Mouse (Mus musculus): ENCODE measurements around the gene Ttll5.

Gene Ttll5

GRCm38 (mm10) chr12:85824438-85825264, at the start of gene Ttll5, which contains the start of gene Erg28:
Gene Ttll5, plus strand, starts transcription at chr12:85824659.
Gene Erg28, minus strand, starts transcription at chr12:85824550.
- DNase-seq (ENCODE audit: low spot score) = peak; percentile 92

DNA sequence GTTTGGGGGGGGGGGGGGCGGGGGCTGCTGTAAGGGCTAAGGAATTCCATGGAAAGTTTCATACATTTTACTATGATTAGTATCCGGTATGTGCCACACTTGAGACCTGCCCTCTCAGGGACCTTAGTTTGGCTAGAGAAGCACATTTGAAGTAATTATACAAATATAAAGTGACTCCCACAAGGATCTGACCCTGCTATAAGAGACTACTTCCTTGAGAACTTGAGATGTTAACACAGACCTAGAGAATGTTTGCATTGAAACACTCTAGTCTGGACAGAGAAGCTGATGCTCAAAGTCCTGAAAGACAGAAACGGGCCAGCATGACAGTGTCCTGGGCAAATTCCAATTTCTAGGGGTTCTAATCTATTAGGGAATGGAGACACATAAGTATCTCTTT, 45.5 kb upstream of the Ttll5 start:
- no peak for DNase-seq (ENCODE audit: low spot score)

DNA sequence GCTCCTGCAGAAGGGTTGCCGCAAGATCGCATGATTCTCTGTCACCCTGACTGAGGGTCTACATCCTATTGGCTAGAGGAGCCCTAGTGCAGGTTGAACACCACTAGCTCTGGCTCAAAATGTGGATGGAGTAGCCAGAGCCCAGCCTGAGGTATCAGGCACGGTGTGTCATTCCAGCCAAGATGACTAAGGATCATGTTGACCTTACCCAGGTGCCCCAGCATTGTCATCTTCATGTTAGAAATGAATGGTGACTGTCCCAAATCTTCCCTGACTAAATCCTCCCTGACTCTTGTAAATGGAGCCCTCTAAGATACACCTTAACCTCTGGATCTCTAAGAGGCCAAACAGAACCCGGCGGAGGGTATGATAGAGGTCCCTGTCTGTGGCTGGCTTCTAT, 44.8 kb upstream of the Ttll5 start:
- no peak for DNase-seq (ENCODE audit: low spot score)

DNA sequence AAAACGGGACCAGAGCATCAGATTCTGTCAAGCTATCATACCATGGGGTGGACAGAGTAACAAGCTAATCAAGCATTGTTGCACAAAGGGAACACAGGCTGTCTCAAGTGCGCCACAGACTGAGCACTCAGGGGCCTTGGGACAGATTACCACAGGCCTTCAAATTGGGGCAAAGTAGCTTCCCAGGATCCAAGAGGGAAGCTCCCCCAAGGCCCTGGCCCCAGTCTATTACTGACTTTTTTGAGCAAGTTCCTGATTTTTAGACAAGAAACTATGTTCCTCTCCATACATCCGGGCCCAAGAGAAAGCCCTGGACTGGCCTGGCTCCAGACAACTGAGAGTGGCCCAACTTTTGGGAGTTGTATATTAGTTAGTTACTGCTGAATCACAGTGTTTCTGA, 42.9 kb upstream of the Ttll5 start:
- no peak for DNase-seq (ENCODE audit: low spot score)

DNA sequence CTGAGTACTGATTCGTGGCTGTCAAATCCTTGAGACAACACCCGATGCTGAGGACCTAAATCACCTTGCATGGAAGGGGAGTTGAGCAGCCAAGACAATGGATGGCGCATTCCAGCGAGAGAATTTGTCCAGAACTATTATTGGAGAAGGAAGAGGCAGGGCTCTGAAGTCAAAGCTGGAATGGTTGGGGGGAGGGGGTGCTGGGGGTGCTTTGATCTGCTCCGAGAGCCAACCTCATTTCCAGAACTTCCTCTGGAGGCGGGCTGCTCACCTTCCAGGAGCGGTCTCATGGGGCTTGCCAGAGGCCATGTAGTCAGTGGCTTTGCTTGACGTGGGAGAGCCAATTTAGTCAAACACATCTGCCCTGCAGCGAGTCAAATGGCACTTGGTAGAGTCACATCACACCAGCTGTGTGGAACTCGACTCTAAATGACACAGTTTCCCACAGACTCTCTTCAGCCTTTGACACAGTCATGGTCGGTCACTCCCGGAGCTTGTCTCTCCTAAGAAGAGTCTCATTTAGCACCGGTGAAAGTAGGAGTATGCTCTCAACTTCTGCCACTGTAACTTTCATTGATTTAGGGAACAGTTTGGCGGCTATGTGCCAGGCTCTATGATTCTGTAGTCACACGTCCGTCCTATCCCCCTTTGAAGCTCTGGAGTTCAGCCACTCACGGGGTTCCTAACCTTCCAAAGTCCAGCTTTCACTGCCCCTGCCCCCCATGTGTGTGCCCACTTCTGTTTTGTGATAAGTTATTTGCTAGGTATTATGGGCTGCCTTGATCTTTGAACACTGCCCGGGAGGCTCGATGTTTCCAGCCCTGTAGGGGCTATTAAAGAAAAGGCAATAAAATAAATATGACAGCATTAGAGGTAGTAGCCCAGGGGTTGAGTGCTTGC, 39.3 kb upstream of the Ttll5 start:
- DNase-seq (ENCODE audit: low spot score) = no peak

DNA sequence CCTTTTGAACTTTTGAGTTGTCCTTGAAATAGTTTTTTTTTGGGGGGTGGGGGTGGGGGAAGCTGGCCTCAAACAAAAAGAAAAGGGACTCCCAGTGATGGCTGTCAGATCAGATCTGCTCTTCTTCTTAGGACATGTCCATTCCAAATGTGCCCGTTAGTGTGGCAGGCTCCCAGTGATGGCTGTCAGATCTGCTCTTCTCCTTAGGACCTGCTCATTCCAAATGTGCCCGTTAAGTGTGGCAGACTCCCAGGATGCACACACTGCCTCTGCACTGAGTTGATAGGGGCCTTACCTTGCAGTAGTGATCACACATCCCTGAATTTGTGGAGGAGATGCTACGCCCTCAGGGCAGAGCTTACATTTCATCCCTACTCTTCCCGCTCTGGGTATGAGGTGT, 32.3 kb upstream of the Ttll5 start:
- no peak for DNase-seq (ENCODE audit: low spot score)

- peak; percentile 29 for DNase-seq (ENCODE audit: low spot score)
Observed at GRCm38 (mm10) chr12:85792821-85793346, 31.6 kb upstream of the Ttll5 start.

DNA sequence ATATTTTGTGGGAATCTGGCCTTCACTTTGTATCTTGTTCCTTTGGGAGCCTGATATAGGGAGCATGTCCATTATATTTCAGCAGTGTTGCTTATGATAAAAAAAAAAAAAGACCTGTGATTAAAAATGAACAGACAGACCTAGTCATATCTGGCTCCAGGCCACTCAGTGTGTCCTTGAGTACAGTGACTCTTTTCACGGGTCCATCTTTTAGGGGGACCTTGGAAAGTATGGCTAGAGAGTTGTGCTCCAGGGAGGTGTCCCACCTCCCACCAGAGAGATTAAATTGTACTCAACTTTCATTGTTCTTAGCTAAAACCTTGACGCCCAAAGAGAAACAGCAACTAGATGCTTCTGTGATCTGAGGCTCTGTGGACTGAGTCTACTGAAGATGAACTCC, 30.4 kb upstream of the Ttll5 start:
- DNase-seq (ENCODE audit: low spot score) = peak; percentile 23

GRCm38 (mm10) chr12:85795551-85795950, 28.9 kb upstream of the Ttll5 start:
- no peak for DNase-seq (ENCODE audit: low spot score)

- DNase-seq (ENCODE audit: low spot score) = no peak
Observed at GRCm38 (mm10) chr12:85800031-85800430, 24.4 kb upstream of the Ttll5 start.

DNA sequence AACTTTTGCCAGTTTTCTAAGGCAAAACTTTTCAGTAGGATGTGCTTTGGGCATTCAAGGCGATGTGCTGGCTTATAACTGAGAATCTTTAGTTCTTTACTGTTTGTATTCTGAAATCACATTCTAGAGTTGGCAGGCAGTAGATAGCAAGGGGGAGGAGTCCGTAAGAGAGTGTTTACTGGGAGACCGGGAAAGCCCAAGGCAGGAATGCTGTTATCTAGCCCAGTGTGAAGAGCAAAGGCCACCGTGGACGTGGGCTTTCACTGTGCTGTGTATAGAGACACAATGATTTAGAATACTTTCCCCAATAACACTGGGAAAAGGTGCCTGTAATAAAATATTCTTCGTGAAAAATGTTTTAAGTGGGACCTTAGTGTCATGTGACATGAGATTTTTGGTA, 14.7 kb upstream of the Ttll5 start:
- no peak for DNase-seq (ENCODE audit: low spot score)

DNA sequence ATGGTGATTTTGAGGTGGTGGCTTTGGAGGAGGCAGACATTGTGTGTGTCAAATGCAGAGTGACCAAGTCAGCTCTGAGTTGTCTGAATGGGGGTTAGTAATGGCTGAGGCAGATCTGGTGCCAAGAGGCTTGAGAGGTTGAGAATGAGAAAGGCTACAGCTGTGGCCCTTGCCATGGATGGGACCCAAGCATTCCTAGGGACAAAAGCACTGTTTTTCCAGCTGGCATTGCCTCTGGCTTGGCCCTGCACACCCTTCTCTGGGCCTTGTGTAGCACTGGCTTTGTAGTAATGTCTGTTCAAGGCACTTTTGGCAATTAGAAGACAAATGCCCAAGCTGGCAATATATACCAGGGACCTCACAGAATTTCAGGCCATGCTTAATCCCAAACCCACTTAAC, 13.5 kb upstream of the Ttll5 start:
- no peak for DNase-seq (ENCODE audit: low spot score)

- no peak for DNase-seq (ENCODE audit: low spot score)
Observed at GRCm38 (mm10) chr12:85811676-85812075, 12.8 kb upstream of the Ttll5 start.

DNA sequence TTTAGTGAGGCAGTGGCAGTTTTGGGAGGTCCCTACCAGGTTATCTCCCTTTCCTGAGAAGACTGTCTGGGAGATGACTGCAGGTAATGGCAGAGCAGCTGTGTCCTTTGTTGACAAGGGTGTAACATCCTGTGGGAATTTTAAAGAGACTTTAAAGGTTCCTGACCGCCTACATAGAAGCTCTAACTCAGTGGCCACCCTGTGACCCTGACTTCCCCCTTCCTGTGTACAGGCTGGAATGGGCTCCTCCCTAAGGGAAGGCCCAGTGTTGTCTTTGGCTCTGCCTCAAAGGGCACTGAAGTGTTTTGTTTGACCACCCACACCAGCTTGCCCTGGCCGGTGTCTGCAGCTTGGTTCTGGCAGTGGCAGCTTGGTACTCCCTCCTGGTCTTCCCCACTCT, 10.9 kb upstream of the Ttll5 start:
- peak; percentile 53 for DNase-seq (ENCODE audit: low spot score)

DNA sequence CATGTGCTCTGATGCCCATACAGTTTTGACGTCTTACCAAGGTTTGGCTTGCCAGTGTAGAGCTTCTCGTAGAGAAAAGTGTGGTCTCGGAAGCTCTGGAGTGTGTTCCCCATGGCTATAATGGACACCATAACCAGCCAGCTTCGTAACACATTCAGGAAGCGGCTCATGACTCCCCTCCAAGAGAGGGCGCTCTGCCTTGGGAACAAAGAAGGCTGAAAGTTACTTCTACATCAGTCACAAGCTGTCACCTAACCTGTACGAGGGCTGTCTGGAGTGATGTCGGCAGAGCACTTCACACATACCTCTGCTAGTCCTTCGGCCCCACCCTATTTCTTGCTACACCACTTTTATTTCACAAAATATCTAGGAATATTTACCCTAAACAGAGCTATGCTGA, 2.4 kb upstream of the Ttll5 start:
- DNase-seq (ENCODE audit: low spot score) = no peak

- DNase-seq (ENCODE audit: low spot score) = no peak
Observed at GRCm38 (mm10) chr12:85825361-85825760, 902 bp downstream of the Ttll5 start.

GRCm38 (mm10) chr12:85825822-85826221, 1.4 kb downstream of the Ttll5 start:
- no peak for DNase-seq (ENCODE audit: low spot score)

GRCm38 (mm10) chr12:85828856-85829255, 4.4 kb downstream of the Ttll5 start:
- DNase-seq (ENCODE audit: low spot score) = no peak

DNA sequence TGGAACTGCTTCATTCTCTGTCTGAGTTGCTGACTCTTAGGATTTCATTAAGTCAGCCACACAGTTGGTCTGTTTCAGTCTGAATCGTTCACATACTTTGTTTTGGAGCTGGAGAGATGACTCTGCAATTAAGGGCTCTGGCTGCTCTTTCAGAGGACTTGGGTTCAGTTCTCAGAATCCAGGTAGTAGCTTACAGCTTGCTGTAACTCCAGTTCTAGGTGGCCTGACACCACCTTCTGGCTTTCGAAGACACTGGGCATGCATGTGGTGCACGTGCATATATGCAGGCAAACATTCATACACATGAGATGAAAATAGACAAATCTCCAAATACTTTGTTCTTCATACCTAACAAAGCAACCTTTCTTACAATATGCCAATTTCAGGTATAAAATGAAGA, 5.4 kb downstream of the Ttll5 start:
- no peak for DNase-seq (ENCODE audit: low spot score)

- no peak for DNase-seq (ENCODE audit: low spot score)
Observed at GRCm38 (mm10) chr12:85830691-85831090, 6.2 kb downstream of the Ttll5 start.

- no peak for DNase-seq (ENCODE audit: low spot score)
Observed at GRCm38 (mm10) chr12:85834543-85834942, 10.1 kb downstream of the Ttll5 start.

- DNase-seq (ENCODE audit: low spot score) = no peak
Observed at GRCm38 (mm10) chr12:85837765-85838164, 13.3 kb downstream of the Ttll5 start.

All from ovary, adult 18-20 months (tissue).